Mouse (Mus musculus) lung, embryonic 15.5 days (tissue): Measurements from ENCODE around the gene Igf2bp1. TPM values are rescaled to one million over a fixed set of nuclear protein-coding genes. Genes with fewer than 3 reads are reported as not detected.

Experiments used
- ATAC-seq: fragments of 200-750 bp; cut with Nextera tagmentation; 2 replicates; pipeline ENCODE4 v1.8.0; 2017; ENCODE audit warnings: moderate number of reproducible peaks, borderline replicate concordance; ENCODE audit not compliant: low FRiP score, low TSS enrichment; ENCODE audit errors: extremely low read depth
- H3K27ac ChIP-seq: fragments of 300-500 bp; sonication (generic); 2 replicates; pipeline ENCODE4 v1.5.1; 2015; ENCODE audit warnings: moderate library complexity, mild to moderate bottlenecking, inconsistent platforms
- H3K27me3 ChIP-seq: fragments of 300-500 bp; sonication (generic); 2 replicates; pipeline ENCODE4 v1.6.1; 2015; ENCODE audit warnings: inconsistent platforms
- H3K36me3 ChIP-seq: fragments of 300-500 bp; sonication (generic); 2 replicates; pipeline ENCODE4 v1.6.1; 2015; ENCODE audit warnings: inconsistent platforms
- H3K4me1 ChIP-seq: fragments of 300-500 bp; sonication (generic); 2 replicates; pipeline ENCODE4 v1.6.1; 2015; ENCODE audit warnings: inconsistent platforms
- H3K4me2 ChIP-seq: fragments of 300-500 bp; sonication (generic); 2 replicates; pipeline ENCODE4 v1.6.1; 2015; ENCODE audit warnings: inconsistent platforms, mild to moderate bottlenecking, moderate library complexity
- H3K4me3 ChIP-seq: fragments of 300-500 bp; sonication (generic); 2 replicates; pipeline ENCODE4 v1.5.1; 2015; ENCODE audit warnings: mild to moderate bottlenecking, inconsistent platforms
- H3K9ac ChIP-seq: fragments of 300-500 bp; sonication (generic); 2 replicates; pipeline ENCODE4 v1.6.1; 2015; ENCODE audit warnings: inconsistent platforms
- H3K9me3 ChIP-seq: fragments of 300-500 bp; sonication (generic); 2 replicates; pipeline ENCODE4 v1.6.1; 2016; ENCODE audit warnings: inconsistent platforms
- WGBS: fragments of 180-500 bp; shearing (Covaris S2); methylation state at CpG from one replicate; pipeline ENCODE4 v1.1.7; 2015; 5-methylcytosine and 5-hydroxymethylcytosine counted together
- polyA plus RNA-seq: library from polyadenylated mRNA; unstranded; fragments of >200 nt; fragmentation: Nextera tagmentation; extraction: Ambion mirVana; gene quantifications from 2 replicates; pipeline ENCODE4 v1.2.1, GENCODE M21; 2015

The Igf2bp1 gene
- polyA plus RNA-seq, 1 experiment from 2014 or later, result 36.6 TPM

GRCm38 (mm10) chr11:96034116-96034515, 28.4 kb upstream of the Igf2bp1 start:
- Histone ChIP-seq H3K9me3 (no peaks in the 10 kb centered on the region), H3K4me2 (peak overlapping the region; percentile 88), H3K4me1 (peaks cover 17% of the 10 kb centered on the region), H3K27me3 (0 out of 2 replicates have a peak, but pooled peaks cover 7% of the 10 kb centered on the region), H3K9ac (peak overlapping the region; percentile 28; the same call in 1 of the 2 replicates), H3K36me3 (peaks cover 9% of the 10 kb centered on the region; the same call in 1 of the 2 replicates), H3K4me3 (peak overlapping the region; percentile 87), H3K27ac (peak overlapping the region; percentile 38; the same call in 1 of the 2 replicates)
- WGBS, result 42% methylated on average over 8 of the region's 8 CpGs
- ATAC-seq, result no peak

- no peak for ATAC-seq
- H3K36me3 ChIP-seq, result 0 out of 2 replicates have a peak, but pooled peaks cover 3% of the 10 kb centered on the region
- H3K4me3 ChIP-seq, result no peak overlapping the region
- peaks cover 17% of the 10 kb centered on the region for H3K4me1 ChIP-seq
- H3K27ac ChIP-seq, result no peak overlapping the region
- H3K9ac ChIP-seq, result no peak overlapping the region
- no peaks in the 10 kb centered on the region for H3K9me3 ChIP-seq
- H3K4me2 ChIP-seq, result no peak overlapping the region
- 96% methylated on average over 3 of the region's 3 CpGs for WGBS
- H3K27me3 ChIP-seq, result 0 out of 2 replicates have a peak, but pooled peaks cover 10% of the 10 kb centered on the region
These were observed 27.5 kb upstream of the Igf2bp1 start for GRCm38 (mm10) chr11:96033264-96033663.

DNA sequence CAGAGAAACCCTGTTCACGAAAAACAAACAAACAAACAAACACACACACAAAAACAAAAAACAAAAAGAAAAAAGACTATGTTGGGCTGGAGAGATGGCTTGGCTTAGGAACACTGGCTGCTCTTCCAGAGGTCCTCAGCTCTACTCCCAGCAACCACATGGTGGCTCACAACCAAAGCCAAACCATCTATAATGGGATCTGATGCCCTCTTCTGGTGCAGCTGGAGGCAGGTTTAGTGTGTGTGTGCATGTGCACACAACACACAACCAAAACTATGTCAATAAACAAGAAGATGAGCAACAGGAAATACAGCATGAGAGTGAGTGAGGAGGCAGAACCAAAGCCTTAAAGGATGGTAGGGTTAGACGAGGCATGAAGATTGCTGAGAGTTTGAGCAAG, 26.0 kb upstream of the Igf2bp1 start:
- no peak for ATAC-seq
- H3K27ac ChIP-seq, result no peak overlapping the region
- no peak overlapping the region for H3K4me3 ChIP-seq
- H3K9me3 ChIP-seq, result no peaks in the 10 kb centered on the region
- no peak overlapping the region for H3K9ac ChIP-seq
- H3K4me1 ChIP-seq, result peaks cover 17% of the 10 kb centered on the region
- H3K4me2 ChIP-seq, result no peak overlapping the region
- no peaks in the 10 kb centered on the region for H3K36me3 ChIP-seq
- 73% methylated on average over 2 of the region's 2 CpGs for WGBS
- H3K27me3 ChIP-seq, result 0 out of 2 replicates have a peak, but pooled peaks cover 10% of the 10 kb centered on the region

DNA sequence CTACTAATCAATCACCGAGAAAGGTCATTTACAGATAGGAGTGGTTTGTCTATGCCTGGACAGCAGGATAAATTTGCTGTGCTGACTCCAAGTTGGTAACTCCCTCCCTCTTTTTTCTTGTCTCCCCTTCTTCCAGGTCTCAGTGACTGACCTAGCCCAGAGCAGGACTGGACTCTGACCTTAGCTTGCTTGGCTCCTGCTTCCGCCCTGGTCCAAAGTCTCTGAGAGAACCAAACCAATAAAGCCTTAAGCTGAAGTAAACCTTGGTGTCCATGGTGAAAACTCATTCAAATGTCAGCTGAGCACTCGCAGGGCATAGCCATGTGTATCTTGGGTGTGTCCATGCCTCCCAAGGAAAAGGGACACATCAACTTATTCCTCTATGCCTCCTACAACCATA, 24.8 kb upstream of the Igf2bp1 start:
- Histone ChIP-seq H3K27ac (no peak overlapping the region), H3K4me1 (peaks cover 11% of the 10 kb centered on the region), H3K4me3 (no peak overlapping the region), H3K9me3 (no peaks in the 10 kb centered on the region), H3K4me2 (no peak overlapping the region), H3K9ac (no peak overlapping the region), H3K36me3 (no peaks in the 10 kb centered on the region), H3K27me3 (0 out of 2 replicates have a peak, but pooled peaks cover 10% of the 10 kb centered on the region)
- 82% methylated on average over 3 of the region's 3 CpGs for WGBS
- ATAC-seq, result no peak

GRCm38 (mm10) chr11:96028130-96028529, 22.4 kb upstream of the Igf2bp1 start:
- no peak overlapping the region for H3K4me2 ChIP-seq
- H3K27me3 ChIP-seq, result 0 out of 2 replicates have a peak, but pooled peaks cover 10% of the 10 kb centered on the region
- no peak for ATAC-seq
- no peak overlapping the region for H3K4me3 ChIP-seq
- no peaks in the 10 kb centered on the region for H3K4me1 ChIP-seq
- WGBS, result 67% methylated on average over 5 of the region's 5 CpGs
- H3K9ac ChIP-seq, result no peak overlapping the region
- H3K27ac ChIP-seq, result no peak overlapping the region
- no peaks in the 10 kb centered on the region for H3K9me3 ChIP-seq
- H3K36me3 ChIP-seq, result no peaks in the 10 kb centered on the region

- 43% methylated on average over 4 of the region's 4 CpGs for WGBS
- H3K4me3 ChIP-seq, result no peak overlapping the region
- H3K36me3 ChIP-seq, result no peaks in the 10 kb centered on the region
- no peak overlapping the region for H3K27ac ChIP-seq
- ATAC-seq, result no peak
- H3K4me2 ChIP-seq, result no peak overlapping the region
- H3K9ac ChIP-seq, result no peak overlapping the region
- no peaks in the 10 kb centered on the region for H3K9me3 ChIP-seq
- H3K27me3 ChIP-seq, result peaks cover 4% of the 10 kb centered on the region; the same call in 1 of the 2 replicates
- H3K4me1 ChIP-seq, result no peaks in the 10 kb centered on the region
These were observed 14.9 kb upstream of the Igf2bp1 start for GRCm38 (mm10) chr11:96020622-96021021.

DNA sequence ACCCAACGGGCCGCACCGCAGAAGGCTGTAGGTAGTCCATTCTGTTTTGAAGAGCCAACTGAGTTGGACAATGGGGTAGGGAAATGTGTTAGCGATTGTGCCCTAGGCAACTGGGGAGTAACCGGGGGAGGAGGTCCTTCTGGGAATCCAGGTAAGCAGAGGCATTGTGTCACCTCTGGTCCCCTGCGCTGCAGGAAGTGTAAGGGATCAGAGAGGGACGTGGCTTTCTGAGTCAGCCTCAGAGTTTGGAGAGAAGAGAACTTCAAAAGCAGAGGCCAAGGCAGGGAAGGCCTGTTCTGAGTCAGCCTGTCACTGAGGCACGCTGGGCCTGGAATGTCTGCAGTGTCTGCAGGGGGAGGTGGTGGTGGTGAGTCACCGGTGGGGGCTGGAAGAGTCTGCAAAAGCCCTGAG, 12.2 kb upstream of the Igf2bp1 start:
- Histone ChIP-seq H3K27ac (no peak overlapping the region), H3K4me2 (no peak overlapping the region), H3K27me3 (peaks cover 12% of the 10 kb centered on the region), H3K4me1 (no peaks in the 10 kb centered on the region), H3K9ac (no peak overlapping the region), H3K9me3 (no peaks in the 10 kb centered on the region), H3K36me3 (no peaks in the 10 kb centered on the region), H3K4me3 (no peak overlapping the region)
- 26% methylated on average over 9 of the region's 9 CpGs for WGBS
- ATAC-seq, result no peak

- Histone ChIP-seq H3K4me1 (no peaks in the 10 kb centered on the region), H3K4me2 (no peak overlapping the region), H3K9me3 (no peaks in the 10 kb centered on the region), H3K27ac (no peak overlapping the region), H3K36me3 (no peaks in the 10 kb centered on the region), H3K4me3 (no peak overlapping the region), H3K9ac (no peak overlapping the region), H3K27me3 (peaks cover 28% of the 10 kb centered on the region)
- ATAC-seq, result no peak
- 23% methylated on average over 5 of the region's 5 CpGs for WGBS
These were observed 9.7 kb upstream of the Igf2bp1 start for GRCm38 (mm10) chr11:96015421-96015820.

- Histone ChIP-seq H3K27me3 (peaks cover 32% of the 10 kb centered on the region), H3K9ac (no peak overlapping the region), H3K36me3 (no peaks in the 10 kb centered on the region), H3K4me3 (no peak overlapping the region), H3K4me2 (no peak overlapping the region), H3K27ac (no peak overlapping the region), H3K4me1 (peaks cover 10% of the 10 kb centered on the region), H3K9me3 (no peaks in the 10 kb centered on the region)
- no peak for ATAC-seq
- 8% methylated on average over 3 of the region's 8 CpGs for WGBS
These were observed 6.2 kb upstream of the Igf2bp1 start for GRCm38 (mm10) chr11:96011982-96012381.

DNA sequence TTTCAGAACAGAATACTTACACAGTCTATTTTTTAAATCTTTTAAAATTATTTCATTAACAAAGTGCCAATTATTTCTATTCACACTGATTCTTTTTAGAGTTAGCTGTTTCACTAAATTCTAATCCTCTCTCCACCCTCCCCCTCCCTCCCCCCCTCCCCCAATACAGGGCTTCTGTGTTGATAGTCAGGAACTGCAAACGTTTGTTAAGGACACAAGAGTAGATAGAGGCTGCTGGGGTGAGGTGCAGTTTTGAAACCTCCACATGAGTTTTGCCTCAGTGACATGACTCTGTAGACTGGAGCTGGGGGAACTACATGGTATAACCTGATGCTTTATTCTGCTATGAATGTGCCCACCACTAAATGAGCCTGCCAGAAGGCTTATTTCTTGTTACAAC, 3.1 kb upstream of the Igf2bp1 start:
- WGBS, result 0% methylated on average over 1 of the region's 1 CpGs
- Histone ChIP-seq H3K4me3 (no peak overlapping the region), H3K36me3 (no peaks in the 10 kb centered on the region), H3K27me3 (peaks cover 24% of the 10 kb centered on the region), H3K27ac (no peak overlapping the region), H3K9me3 (no peaks in the 10 kb centered on the region), H3K4me2 (no peak overlapping the region), H3K9ac (no peak overlapping the region), H3K4me1 (peaks cover 24% of the 10 kb centered on the region)
- no peak for ATAC-seq

DNA sequence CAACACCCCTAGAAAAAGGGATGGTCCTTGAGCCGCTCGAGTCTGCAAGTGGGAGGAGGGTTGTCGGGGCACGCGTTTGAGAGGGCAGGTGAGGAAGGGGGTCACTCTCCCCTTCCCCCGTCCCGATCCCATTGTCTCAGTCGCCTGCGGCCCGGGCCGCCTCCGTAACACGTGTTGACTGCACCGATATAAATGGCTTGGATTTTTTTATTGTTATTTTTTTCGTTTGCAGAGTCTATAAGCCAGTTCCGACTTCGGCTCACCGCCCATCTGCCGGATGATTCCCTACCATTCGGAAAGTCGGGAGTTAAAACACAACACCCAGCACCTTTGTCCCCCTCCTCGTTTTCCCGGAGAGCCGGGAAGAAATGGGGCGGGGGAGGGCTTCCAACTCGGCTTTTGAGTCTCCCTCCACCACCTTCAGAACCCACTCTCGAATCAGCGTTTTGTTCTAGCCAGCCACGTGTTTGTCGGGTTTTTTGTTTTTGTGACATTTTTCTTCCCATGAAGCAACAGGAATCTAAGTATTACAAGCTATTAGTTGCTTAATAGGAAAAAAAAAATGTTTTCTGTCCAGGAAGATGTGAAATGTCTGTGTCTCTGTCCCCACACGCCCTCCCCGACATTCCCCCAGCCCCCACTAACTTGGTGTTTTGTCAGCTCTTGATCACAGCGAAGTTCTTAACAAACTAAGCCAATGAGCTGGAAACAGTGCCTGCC, 1.9 kb upstream of the Igf2bp1 start:
- no peak for ATAC-seq
- H3K9me3 ChIP-seq, result no peaks in the 10 kb centered on the region
- no peaks in the 10 kb centered on the region for H3K36me3 ChIP-seq
- peak overlapping the region; percentile 87 for H3K9ac ChIP-seq
- peak overlapping the region; percentile 93 for H3K27ac ChIP-seq
- peaks cover 31% of the 10 kb centered on the region for H3K4me1 ChIP-seq
- H3K27me3 ChIP-seq, result peaks cover 19% of the 10 kb centered on the region
- WGBS, result under 1% methylated on average over 33 of the region's 33 CpGs
- H3K4me3 ChIP-seq, result peak overlapping the region; percentile 73
- H3K4me2 ChIP-seq, result peak overlapping the region; percentile 92

DNA sequence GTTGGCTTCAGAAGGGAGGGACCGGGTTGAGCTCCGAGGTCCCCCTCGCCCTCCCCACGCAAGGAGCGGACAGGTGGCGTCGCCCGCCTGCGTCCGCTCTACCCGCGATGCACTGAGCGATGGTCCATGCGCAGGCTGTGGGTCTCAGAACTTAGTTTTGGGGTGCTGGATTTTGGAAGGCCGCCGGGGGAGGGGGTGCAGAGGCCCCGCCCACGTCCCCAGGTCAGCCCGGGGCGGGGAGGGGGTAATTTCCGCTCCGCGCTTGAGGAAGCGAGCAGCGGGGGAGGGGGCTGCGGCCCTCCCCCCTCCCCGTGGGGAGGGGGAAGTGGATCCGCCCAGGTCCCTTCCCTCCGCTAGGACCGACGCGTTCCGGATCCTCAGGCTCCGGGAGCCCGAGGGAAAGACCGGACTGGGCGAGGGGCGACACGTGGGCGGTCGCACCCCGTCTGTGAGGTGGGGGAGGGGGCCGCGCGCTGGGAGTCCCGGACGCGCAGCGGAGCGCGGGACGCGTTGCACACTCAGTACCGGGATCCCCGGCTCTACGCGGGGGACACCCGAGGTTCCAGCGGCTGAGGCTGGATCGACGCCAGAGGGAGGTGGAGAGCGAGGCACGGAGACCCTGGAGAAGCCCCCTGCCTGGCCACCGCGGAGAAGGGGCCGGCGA, 1.2 kb upstream of the Igf2bp1 start:
- peak; percentile 46 for ATAC-seq
- Histone ChIP-seq H3K9me3 (no peaks in the 10 kb centered on the region), H3K27me3 (peaks cover 15% of the 10 kb centered on the region), H3K9ac (peak overlapping the region; percentile 87), H3K4me1 (peaks cover 38% of the 10 kb centered on the region), H3K36me3 (no peaks in the 10 kb centered on the region), H3K4me3 (peak overlapping the region; percentile 73), H3K27ac (peak overlapping the region; percentile 93), H3K4me2 (peak overlapping the region; percentile 92)
- WGBS, result under 1% methylated on average over 53 of the region's 67 CpGs
